Mouse (Mus musculus): ENCODE measurements at regions not wholly inside any gene's neighbourhood (a gene's known extent, or its start where the extent isn't known, plus 50 kb on each side); places are given as distances from the start of the nearest gene placed in this dataset.
"Not testable (repeated sequence)": the region's sequence is repeated elsewhere in the genome, so short reads cannot be mapped to it uniquely, and the experiment has no call there.

DNA sequence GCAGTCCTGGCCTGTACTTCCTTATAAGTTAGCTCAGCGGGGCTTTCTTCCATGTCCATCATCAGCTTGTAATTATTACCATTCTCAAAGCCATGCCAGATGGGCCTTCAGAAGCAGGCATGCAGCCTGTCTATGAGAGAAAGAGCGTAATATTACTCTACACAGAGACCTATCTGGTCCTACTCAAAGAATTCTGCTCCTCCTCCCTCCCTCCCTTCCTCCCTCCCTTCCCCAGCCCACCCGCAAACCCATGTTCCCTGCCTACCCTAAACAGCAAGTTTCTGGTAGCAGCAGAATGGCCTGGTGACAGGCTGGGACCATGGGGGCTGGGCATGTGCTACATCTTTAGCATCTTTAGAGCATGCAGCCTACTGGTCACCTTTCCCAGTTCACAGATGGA is 184.9 kb upstream of the Cdkn3 start:
- no peak overlapping the region for H3K27ac ChIP-seq
- no peaks in the 10 kb centered on the region for H3K27me3 ChIP-seq (replicated peaks)
- WGBS = 67% methylated on average over 3 of the region's 3 CpGs

DNA sequence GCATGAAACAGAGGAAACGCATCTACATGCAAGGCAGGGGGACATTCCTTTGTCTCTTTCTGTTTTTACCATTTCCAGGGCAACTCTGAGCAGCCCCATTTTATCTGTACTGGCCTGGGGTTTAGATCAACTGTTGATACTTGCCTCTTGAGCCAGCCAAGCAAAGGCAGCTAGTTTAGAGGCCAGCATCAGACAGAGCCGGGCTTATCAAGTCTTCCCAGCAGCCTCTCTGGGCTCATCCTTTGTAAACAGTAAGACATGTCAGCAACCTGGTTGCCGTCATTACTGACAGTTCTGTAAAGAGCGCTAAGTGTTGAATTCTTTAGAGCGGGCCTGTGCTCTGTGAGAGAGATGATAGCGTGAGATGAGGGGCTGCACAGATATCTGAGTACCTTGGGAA is 182.9 kb upstream of the Bmp4 start:
- Histone ChIP-seq H3K9ac (no peak overlapping the region), H3K36me3 (no peaks in the 10 kb centered on the region), H3K4me1 (no peaks in the 10 kb centered on the region), H3K4me2 (replicated peaks) (no peak overlapping the region), H3K9me3 (no peaks in the 10 kb centered on the region), H3K4me3 (no peak overlapping the region), H3K27ac (no peak overlapping the region), H3K27me3 (replicated peaks) (no peaks in the 10 kb centered on the region)
- no peak for ATAC-seq (ENCODE audit: low FRiP score, low read depth)
- 76% methylated on average over 6 of the region's 6 CpGs for WGBS

More for the DNA sequence above, 184.9 kb upstream of the Cdkn3 start:
- H3K9me3 ChIP-seq = no peaks in the 10 kb centered on the region
- no peaks in the 10 kb centered on the region for H3K36me3 ChIP-seq
- H3K9ac ChIP-seq = no peak overlapping the region
- no peak for ATAC-seq (ENCODE audit: low FRiP score, low read depth)
- H3K4me3 ChIP-seq = no peak overlapping the region
- H3K4me2 ChIP-seq (replicated peaks) = no peak overlapping the region
- no peaks in the 10 kb centered on the region for H3K4me1 ChIP-seq

DNA sequence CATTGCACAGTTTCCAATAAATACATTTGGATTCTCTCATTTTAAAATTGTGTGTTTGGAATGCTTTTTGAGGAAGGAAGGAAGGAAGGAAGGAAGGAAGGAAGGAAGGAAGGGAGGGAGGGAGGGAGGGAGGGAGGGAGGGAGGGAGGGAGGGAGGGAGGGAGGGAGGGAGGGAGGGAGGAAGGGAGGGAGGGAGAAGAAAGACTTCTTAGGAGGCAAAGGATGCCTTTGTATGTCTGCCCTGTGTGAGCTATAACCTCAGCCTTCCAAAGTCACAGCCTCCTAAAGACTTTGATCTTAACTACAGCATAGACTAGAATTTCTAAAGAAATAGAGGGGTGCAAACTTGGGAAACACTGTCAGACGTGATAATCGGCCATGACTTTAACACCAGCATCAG is 182.5 kb upstream of the Bmp4 start:
- WGBS = 70% methylated on average over 2 of the region's 2 CpGs
- not testable (repeated sequence) for H3K9ac ChIP-seq; H3K9me3 ChIP-seq; H3K27ac ChIP-seq; H3K4me3 ChIP-seq; H3K36me3 ChIP-seq; H3K4me2 ChIP-seq (replicated peaks); ATAC-seq (ENCODE audit: low FRiP score, low read depth); H3K27me3 ChIP-seq (replicated peaks); H3K4me1 ChIP-seq

DNA sequence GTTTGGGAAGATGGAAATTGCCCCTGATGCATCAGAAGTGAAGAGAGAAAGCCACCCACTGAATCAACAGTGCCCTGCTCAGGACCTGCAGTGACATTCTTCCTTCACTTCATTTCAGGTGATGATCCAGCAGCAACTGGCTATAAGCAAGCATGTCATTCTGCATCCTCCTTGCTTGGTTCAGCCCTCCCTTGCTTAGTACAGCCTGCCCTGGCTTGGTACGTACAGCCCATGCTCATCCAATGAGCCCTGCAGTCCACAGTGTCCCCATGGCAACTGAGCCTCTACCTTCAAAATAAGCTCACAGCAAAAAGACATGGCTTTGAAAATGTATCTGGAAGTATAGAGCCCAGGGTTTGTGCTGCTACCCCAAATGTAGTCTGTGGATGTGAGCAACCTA is 181.4 kb upstream of the Bmp4 start:
- H3K36me3 ChIP-seq = no peaks in the 10 kb centered on the region
- whole genome bisulfite sequencing = 40% methylated on average over 1 of the region's 1 CpGs
- H3K27ac ChIP-seq = no peak overlapping the region
- no peak overlapping the region for H3K4me2 ChIP-seq (replicated peaks)
- no peaks in the 10 kb centered on the region; the same call in 1 of the 2 replicates for H3K4me1 ChIP-seq
- no peak overlapping the region for H3K4me3 ChIP-seq
- H3K27me3 ChIP-seq (replicated peaks) = no peaks in the 10 kb centered on the region
- H3K9me3 ChIP-seq = no peaks in the 10 kb centered on the region
- no peak for ATAC-seq (ENCODE audit: low FRiP score, low read depth)
- no peak overlapping the region for H3K9ac ChIP-seq

DNA sequence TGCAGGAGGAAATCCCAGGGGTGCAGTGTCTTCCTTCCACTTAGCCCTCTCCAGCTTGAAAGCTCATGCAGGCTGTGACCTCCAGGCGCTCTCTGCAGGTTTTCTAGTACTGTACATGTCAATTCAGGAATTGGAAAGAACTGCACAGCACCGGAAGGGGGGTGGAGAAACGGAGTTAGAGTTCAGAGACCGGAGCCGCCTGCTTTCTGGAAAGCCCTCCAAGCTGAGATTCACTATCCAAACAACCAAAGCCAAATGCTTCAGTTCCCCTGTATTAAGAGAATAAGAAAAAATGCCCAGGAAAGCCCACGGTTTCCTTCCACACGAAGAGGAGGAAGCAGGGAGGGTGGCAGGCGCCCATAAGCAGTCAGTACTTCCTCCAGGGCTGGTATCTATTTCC is 178.8 kb upstream of the Bmp4 start:
- ATAC-seq (ENCODE audit: low FRiP score, low read depth) = no peak
- 81% methylated on average over 8 of the region's 8 CpGs for WGBS

DNA sequence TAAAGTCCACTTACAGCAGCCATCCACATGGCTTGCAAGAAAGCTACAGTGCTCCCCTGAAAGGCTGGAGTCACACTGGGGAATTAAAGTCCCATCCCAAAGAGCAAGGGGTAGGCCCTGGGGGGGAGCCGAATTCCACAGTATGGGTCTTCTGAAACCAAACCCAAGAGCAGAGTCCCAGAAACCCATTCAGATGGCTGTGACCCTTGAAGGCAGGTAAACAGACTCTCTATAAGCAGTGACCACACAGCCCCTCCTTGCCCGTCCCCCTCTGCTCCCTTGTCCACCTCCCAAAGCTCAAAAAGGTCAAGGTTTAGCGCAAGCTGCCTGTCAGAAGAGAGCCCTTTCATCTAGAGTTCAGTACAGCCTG is 176.9 kb upstream of the Bmp4 start:
- no peak overlapping the region for H3K4me2 ChIP-seq (replicated peaks)
- no peaks in the 10 kb centered on the region; the same call in 1 of the 2 replicates for H3K4me1 ChIP-seq

More for the DNA sequence above, 178.8 kb upstream of the Bmp4 start:
- no peaks in the 10 kb centered on the region for H3K9me3 ChIP-seq
- H3K27me3 ChIP-seq (replicated peaks) = no peaks in the 10 kb centered on the region
- no peak overlapping the region for H3K9ac ChIP-seq
- H3K36me3 ChIP-seq = no peaks in the 10 kb centered on the region
- no peak overlapping the region for H3K4me3 ChIP-seq
- H3K4me2 ChIP-seq (replicated peaks) = no peak overlapping the region
- H3K4me1 ChIP-seq = no peaks in the 10 kb centered on the region; the same call in 1 of the 2 replicates
- no peak overlapping the region for H3K27ac ChIP-seq

DNA sequence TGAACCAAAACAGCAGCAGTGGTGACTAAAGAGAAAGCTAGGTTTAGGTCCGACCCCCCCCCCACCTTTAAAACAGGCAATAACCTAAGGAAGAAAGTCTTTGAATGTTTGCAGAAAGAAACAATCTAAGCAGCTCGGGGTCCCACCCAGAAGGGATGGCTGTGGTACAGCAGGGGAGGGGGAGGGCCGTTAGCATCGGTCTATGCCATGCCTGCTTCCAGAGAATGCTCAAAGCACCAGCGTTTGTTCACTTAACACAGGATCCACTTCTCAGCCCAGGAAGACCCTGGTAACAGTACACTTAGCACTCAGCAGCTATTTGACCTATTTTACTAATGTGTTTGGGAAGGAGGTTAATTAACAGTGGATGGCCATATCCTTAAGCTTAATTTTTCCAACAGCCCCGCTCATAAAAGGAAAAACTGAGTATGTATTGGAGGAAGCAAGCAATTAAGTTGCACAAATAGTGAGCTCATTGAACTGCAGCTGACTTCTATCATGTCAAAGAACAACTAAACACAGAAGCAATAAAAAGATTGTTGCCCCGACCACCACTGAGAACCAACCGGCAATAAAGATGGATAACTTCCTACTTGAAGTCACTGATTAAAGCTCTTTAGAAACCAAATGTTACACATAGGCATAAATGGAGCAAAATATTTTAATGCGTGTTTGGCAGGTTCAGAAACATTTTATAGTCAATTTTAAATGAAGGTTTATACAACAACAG is 176.4 kb upstream of the Bmp4 start:
- Histone ChIP-seq H3K27me3 (replicated peaks) (no peaks in the 10 kb centered on the region), H3K27ac (no peak overlapping the region), H3K4me1 (no peaks in the 10 kb centered on the region; the same call in 1 of the 2 replicates), H3K4me2 (replicated peaks) (no peak overlapping the region), H3K36me3 (no peaks in the 10 kb centered on the region), H3K9me3 (no peaks in the 10 kb centered on the region), H3K4me3 (no peak overlapping the region), H3K9ac (no peak overlapping the region)
- 15% methylated on average over 9 of the region's 9 CpGs for WGBS
- ATAC-seq (ENCODE audit: low FRiP score, low read depth) = no peak

More for the DNA sequence above, 176.9 kb upstream of the Bmp4 start:
- Histone ChIP-seq H3K9me3 (no peaks in the 10 kb centered on the region), H3K27ac (no peak overlapping the region), H3K9ac (no peak overlapping the region), H3K36me3 (no peaks in the 10 kb centered on the region), H3K27me3 (replicated peaks) (no peaks in the 10 kb centered on the region), H3K4me3 (no peak overlapping the region)
- ATAC-seq (ENCODE audit: low FRiP score, low read depth) = no peak
- WGBS = 31% methylated on average over 3 of the region's 3 CpGs

DNA sequence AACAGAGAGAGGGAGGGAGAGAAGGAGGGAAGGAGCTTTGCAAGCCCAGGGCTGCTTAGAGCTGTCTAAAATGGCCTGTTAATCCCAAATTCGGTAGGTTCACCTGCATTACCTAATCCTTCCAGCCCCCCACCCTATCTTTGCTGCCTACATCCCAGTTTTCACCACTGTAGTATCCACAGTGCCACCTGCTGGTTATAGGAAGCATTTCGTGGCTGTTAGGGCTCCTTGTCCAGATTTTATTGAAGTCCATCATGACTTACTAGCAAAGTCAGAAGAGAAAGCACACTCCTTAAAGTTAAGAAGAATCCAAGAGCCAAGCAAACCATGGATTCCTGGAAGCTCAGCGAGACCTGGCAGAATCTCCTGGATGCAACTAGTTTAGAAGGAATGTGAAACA is 174.5 kb upstream of the Bmp4 start:
- no peaks in the 10 kb centered on the region; the same call in 1 of the 2 replicates for H3K4me1 ChIP-seq
- H3K27ac ChIP-seq = no peak overlapping the region
- no peak overlapping the region for H3K4me2 ChIP-seq (replicated peaks)
- ATAC-seq (ENCODE audit: low FRiP score, low read depth) = no peak
- H3K36me3 ChIP-seq = no peaks in the 10 kb centered on the region
- H3K4me3 ChIP-seq = no peak overlapping the region
- WGBS = 16% methylated on average over 3 of the region's 3 CpGs
- H3K27me3 ChIP-seq (replicated peaks) = no peaks in the 10 kb centered on the region
- no peaks in the 10 kb centered on the region for H3K9me3 ChIP-seq
- H3K9ac ChIP-seq = no peak overlapping the region

DNA sequence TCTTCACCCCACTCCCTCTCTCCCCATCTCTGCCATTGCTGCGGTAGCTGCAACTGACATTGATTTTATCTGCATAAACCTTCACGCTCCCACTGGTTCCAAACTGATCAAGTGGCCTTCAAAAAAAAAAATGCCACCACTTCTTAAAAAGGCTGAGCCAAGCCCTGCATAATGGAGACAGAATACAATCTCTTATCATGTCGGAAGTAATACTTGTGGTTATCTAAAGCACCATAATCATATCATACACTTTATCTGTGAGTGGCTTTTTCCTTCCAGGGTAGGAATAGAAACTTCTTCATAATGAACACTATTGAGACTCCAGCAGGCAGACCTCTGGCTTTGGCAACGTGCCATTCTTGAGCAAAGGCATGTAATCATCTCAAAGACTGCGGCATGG is 171.5 kb upstream of the Bmp4 start:
- Histone ChIP-seq H3K4me2 (replicated peaks) (no peak overlapping the region), H3K4me1 (no peaks in the 10 kb centered on the region; the same call in 1 of the 2 replicates), H3K27me3 (replicated peaks) (no peaks in the 10 kb centered on the region), H3K36me3 (no peaks in the 10 kb centered on the region), H3K9ac (no peak overlapping the region), H3K9me3 (no peaks in the 10 kb centered on the region), H3K4me3 (no peak overlapping the region), H3K27ac (no peak overlapping the region)
- ATAC-seq (ENCODE audit: low FRiP score, low read depth) = no peak
- WGBS = 94% methylated on average over 5 of the region's 5 CpGs

DNA sequence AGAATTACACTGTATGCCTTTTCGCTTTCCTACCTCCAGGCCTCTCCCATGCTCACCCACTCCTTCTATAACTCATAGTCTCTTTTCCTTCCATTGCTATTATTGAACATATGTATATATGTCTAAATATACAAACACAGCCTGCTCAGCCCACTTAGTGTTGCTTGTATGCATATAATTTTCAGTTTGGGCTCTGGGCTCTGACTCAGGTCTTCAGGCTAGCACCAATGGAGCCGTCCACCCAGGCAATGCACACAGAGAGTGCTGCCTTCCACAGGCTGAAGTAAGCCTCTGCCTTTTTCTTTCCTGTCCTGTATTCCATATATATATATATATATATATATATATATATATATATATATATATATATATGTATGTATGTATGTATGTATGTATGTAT is 162.8 kb upstream of the Bmp4 start:
- WGBS = 91% methylated on average over 2 of the region's 2 CpGs
- Histone ChIP-seq H3K27ac (no peak overlapping the region), H3K9me3 (no peaks in the 10 kb centered on the region), H3K4me2 (replicated peaks) (no peak overlapping the region), H3K4me3 (no peak overlapping the region), H3K36me3 (no peaks in the 10 kb centered on the region), H3K27me3 (replicated peaks) (no peaks in the 10 kb centered on the region), H3K4me1 (no peaks in the 10 kb centered on the region), H3K9ac (no peak overlapping the region)
- no peak for ATAC-seq (ENCODE audit: low FRiP score, low read depth)

DNA sequence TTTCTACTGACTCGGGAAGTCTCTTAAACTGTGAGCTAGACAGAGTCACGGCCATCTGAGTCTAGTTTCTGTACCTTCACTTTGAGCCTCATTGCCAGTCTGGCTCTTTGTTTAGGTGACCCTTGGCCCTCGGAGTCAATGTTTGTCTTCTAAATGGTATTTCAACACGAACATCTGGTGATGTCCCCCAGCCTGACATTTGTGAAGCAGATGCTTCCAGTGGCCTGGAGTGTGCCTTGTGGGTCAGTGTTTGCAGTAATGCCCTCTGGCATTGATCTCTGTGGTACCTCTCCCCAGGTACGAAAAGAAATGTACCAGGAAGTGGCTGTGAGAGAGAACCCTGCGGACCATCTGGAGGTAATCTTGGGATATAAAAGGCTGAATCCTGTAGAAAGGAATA is 155.7 kb upstream of the Bmp4 start:
- Histone ChIP-seq H3K9ac (no peak overlapping the region), H3K4me1 (no peaks in the 10 kb centered on the region), H3K9me3 (0 out of 2 replicates have a peak, but pooled peaks cover 7% of the 10 kb centered on the region), H3K36me3 (no peaks in the 10 kb centered on the region), H3K27ac (no peak overlapping the region), H3K4me3 (no peak overlapping the region), H3K27me3 (replicated peaks) (no peaks in the 10 kb centered on the region), H3K4me2 (replicated peaks) (no peak overlapping the region)
- no peak for ATAC-seq (ENCODE audit: low FRiP score, low read depth)
- 75% methylated on average over 6 of the region's 6 CpGs for WGBS

DNA sequence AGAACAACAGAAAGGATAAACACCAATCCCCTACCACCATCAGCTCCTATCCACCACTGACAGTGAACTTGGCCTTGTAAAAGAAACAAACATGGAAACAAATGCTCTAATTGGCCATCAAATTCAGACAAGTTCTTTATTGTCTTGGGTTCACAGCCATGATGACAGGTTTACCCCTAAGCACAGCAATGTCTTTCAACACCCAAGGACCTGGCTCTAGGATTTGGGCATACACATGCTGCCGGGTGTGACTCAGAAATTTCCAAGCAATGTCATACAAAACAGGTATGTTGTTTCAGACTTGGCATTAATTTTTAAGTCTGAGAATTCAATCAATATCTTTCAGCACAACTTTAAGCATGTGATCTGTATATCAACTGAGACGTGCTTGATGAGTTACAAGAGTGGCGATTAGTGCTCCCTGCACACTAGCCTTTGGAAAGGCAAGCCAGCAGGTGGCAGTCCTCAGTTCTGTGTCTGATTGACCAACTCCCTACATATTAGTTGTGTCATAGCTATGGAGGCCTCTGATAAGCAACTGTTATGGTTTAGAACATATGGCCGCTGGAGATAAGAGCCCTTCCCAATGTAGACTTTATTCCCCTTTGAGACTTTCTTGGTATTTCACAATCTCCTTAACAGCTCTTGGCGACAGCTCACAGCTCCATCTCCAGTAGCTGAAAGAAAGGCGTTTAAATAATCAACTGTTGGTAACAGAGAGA is 149.2 kb upstream of the Bmp4 start:
- Histone ChIP-seq H3K4me3 (no peak overlapping the region), H3K4me2 (replicated peaks) (no peak overlapping the region), H3K27ac (no peak overlapping the region), H3K27me3 (replicated peaks) (no peaks in the 10 kb centered on the region), H3K4me1 (no peaks in the 10 kb centered on the region), H3K36me3 (no peaks in the 10 kb centered on the region), H3K9me3 (0 out of 2 replicates have a peak, but pooled peaks cover 3% of the 10 kb centered on the region), H3K9ac (no peak overlapping the region)
- 94% methylated on average over 6 of the region's 6 CpGs for WGBS
- ATAC-seq (ENCODE audit: low FRiP score, low read depth) = no peak
